ENCODE assay signal across 7 mouse cellular contexts in the genomic region with DNA sequence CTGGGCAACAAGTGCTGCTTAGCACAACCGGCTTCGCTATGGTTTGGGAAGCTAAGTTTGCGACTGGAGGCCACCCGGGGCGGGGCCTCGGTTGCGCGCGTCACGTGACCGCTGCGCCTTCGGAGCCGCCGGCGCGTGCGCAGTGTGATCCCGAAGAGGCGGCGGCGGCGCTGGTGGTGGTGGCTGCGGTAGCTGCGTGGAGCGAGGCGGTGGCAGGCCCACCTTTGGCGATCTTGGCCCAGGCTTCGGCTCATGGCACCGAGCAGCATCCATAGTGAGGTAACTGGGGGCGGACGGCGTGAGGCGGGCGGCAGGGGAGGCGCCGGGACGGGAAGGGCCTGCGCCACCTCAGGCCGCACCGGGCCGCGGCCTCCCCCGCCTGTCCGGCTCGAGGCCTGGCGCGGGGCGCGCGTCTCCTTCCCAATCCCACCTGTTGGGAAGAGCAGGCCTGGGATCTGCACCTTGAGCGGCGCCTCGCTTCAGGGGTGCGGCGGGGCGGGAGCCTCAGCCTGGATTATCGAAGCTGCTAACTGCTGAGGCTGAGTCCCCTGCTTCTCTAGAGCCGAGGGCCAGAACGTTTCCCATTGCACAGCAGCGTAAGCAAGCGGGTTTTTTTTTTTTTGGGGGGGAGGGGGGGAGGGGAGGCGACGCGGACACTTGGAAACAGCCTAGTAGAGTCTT. TPM values are rescaled to one million over a fixed set of nuclear protein-coding genes. Genes with fewer than 3 reads are reported as not detected.
DNase-seq lines count a peak whose midpoint lies in the region; ATAC-seq lines count a peak whose summit lies in the region.

A gene (plus strand): TSS at position 144 of the 681 bp plus-strand sequence.

- H3K27me3 ChIP-seq in embryonic facial prominence, embryonic 11.5 days (ENCODE audit: control insufficient read depth, insufficient read depth, low read length) = no peaks in the 10 kb centered on the region
- H3K27me3 ChIP-seq in limb, embryonic 11.5 days (ENCODE audit: control insufficient read depth, insufficient read depth, low read length) = no peaks in the 10 kb centered on the region
- H3K27me3 ChIP-seq in midbrain, embryonic 14.5 days (ENCODE audit: control insufficient read depth, insufficient read depth, low read length) = no peaks in the 10 kb centered on the region

- peak within 1 kb of the TSS; percentile 47 for H3K4me2 ChIP-seq in embryonic facial prominence, embryonic 11.5 days (ENCODE audit: low read depth, low read length)
- peak within 1 kb of the TSS; percentile 58 for H3K4me2 ChIP-seq in limb, embryonic 11.5 days (ENCODE audit: low read depth, severe bottlenecking)
- H3K4me2 ChIP-seq in midbrain, embryonic 14.5 days (ENCODE audit: low read length) = peak within 1 kb of the TSS; percentile 65

- H3K36me3 ChIP-seq in embryonic facial prominence, embryonic 11.5 days (replicated peaks; ENCODE audit: control insufficient read depth, insufficient read depth, low read depth, low read length) = no peaks in the 10 kb centered on the region
- H3K36me3 ChIP-seq in limb, embryonic 11.5 days (ENCODE audit: control insufficient read depth, insufficient read depth, low read length) = no peaks in the 10 kb centered on the region
- no peaks in the 10 kb centered on the region for H3K36me3 ChIP-seq in midbrain, embryonic 14.5 days (ENCODE audit: control insufficient read depth, insufficient read depth, low read length)

- no peaks in the 10 kb centered on the region for H3K9me3 ChIP-seq in embryonic facial prominence, embryonic 11.5 days (replicated peaks; ENCODE audit: control insufficient read depth, low read length)
- no peaks in the 10 kb centered on the region for H3K9me3 ChIP-seq in limb, embryonic 11.5 days (ENCODE audit: control insufficient read depth, low read length)
- H3K9me3 ChIP-seq in midbrain, embryonic 14.5 days (ENCODE audit: control insufficient read depth, low read length) = no peaks in the 10 kb centered on the region

- WGBS in embryonic facial prominence, embryonic 11.5 days = under 1% methylated on average over 64 of the region's 65 CpGs
- under 1% methylated on average over 62 of the region's 65 CpGs for WGBS in limb, embryonic 11.5 days
- WGBS in midbrain, embryonic 14.5 days = under 1% methylated on average over 63 of the region's 65 CpGs

- H3K27ac ChIP-seq in embryonic facial prominence, embryonic 11.5 days (replicated peaks; ENCODE audit: low read depth, low read length) = peak within 1 kb of the TSS; percentile 76
- H3K27ac ChIP-seq in limb, embryonic 11.5 days (replicated peaks; ENCODE audit: low read depth, low read length) = peak within 1 kb of the TSS; percentile 79
- H3K27ac ChIP-seq in midbrain, embryonic 14.5 days (replicated peaks; ENCODE audit: low read depth, low read length) = peak within 1 kb of the TSS; percentile 83

- peak; percentile 95 for DNase-seq in adrenal gland, postnatal 14 days
- peak; percentile 93 for DNase-seq in embryonic facial prominence, embryonic 11.5 days (ENCODE audit: low spot score)
- peak; percentile 99 for DNase-seq in heart, adult 11 months
- DNase-seq in kidney, adult 18-20 months = peak; percentile 94
- DNase-seq in limb, embryonic 11.5 days (ENCODE audit: low spot score) = peak; percentile 89
- DNase-seq in midbrain, embryonic 14.5 days = peak; percentile 97
- peak; percentile 83 to 95 for DNase-seq in spleen, adult 18-20 months

- H3K4me3 ChIP-seq in embryonic facial prominence, embryonic 11.5 days (ENCODE audit: low read depth, low read length) = peak within 1 kb of the TSS; percentile 91
- H3K4me3 ChIP-seq in limb, embryonic 11.5 days (ENCODE audit: low read depth, low read length) = peak within 1 kb of the TSS; percentile 85
- H3K4me3 ChIP-seq in midbrain, embryonic 14.5 days (replicated peaks; ENCODE audit: low read depth, low read length) = peak within 1 kb of the TSS; percentile 97

- peak; percentile 95 for ATAC-seq in embryonic facial prominence, embryonic 11.5 days (replicated peaks; ENCODE audit: insufficient number of reproducible peaks, low FRiP score, low TSS enrichment, low read depth)
- ATAC-seq in limb, embryonic 11.5 days (ENCODE audit: insufficient number of reproducible peaks, low FRiP score, low TSS enrichment, low read depth) = peak; percentile 95
- ATAC-seq in midbrain, embryonic 14.5 days (ENCODE audit: low FRiP score, low TSS enrichment) = peak; percentile 95

- no peaks in the 10 kb centered on the region for H3K4me1 ChIP-seq in embryonic facial prominence, embryonic 11.5 days (ENCODE audit: control insufficient read depth, insufficient read depth, low read length)
- H3K4me1 ChIP-seq in limb, embryonic 11.5 days (ENCODE audit: control insufficient read depth, insufficient read depth, low read length) = 0 out of 2 replicates have a peak, but pooled peaks cover 6% of the 10 kb centered on the region
- peaks cover 19% of the 10 kb centered on the region for H3K4me1 ChIP-seq in midbrain, embryonic 14.5 days (ENCODE audit: control insufficient read depth, insufficient read depth, low read length)

- H3K9ac ChIP-seq in embryonic facial prominence, embryonic 11.5 days (replicated peaks; ENCODE audit: low read length) = peak within 1 kb of the TSS; percentile 94
- peak within 1 kb of the TSS; percentile 94 for H3K9ac ChIP-seq in limb, embryonic 11.5 days (ENCODE audit: low read length)
- H3K9ac ChIP-seq in midbrain, embryonic 14.5 days (replicated peaks; ENCODE audit: low read length) = peak within 1 kb of the TSS; percentile 82

RNA-seq across cellular contexts. Expression of the gene that starts here (rescaled TPM):
- total RNA-seq in adrenal gland, postnatal 14 days (2021) = 33.0 and 40.5 TPM in 2 replicates
- polyA plus RNA-seq in embryonic facial prominence, embryonic 11.5 days (2014; fragmentation: Nextera tagmentation; extraction: Ambion mirVana) = 67.2 and 77.9 TPM in 2 replicates
- polyA plus RNA-seq in limb, embryonic 11.5 days (2014; fragmentation: Nextera tagmentation; extraction: Ambion mirVana) = 74.4 and 79.0 TPM in 2 replicates
- polyA plus RNA-seq in midbrain, embryonic 14.5 days (2014; fragmentation: Nextera tagmentation; extraction: Ambion mirVana) = 57.4 and 61.2 TPM in 2 replicates

Comparison
In these comparisons a context has a peak if more than half of its experiments do, and no peak if none do; other contexts are left out.
1. Peak in every context shown above with its lines: DNase-seq, ATAC-seq, H3K4me3 ChIP-seq and H3K27ac ChIP-seq.